Mouse (Mus musculus): Measurements from ENCODE around the gene Adgrg3.

GRCm38 (mm10) chr8:95020821-95021220 is 3.3 kb downstream of the Adgrg3 start:
- TF ChIP-seq POLR2A (IDR thresholded peaks at IDR 0.05; ENCODE audit: borderline replicate concordance, insufficient read depth, low read length) (no peak), CTCF (IDR thresholded peaks at IDR 0.05; ENCODE audit: borderline replicate concordance, insufficient read depth, low read depth, low read length) (no peak)

All from cerebellum, adult 2 months (tissue).